11 mouse cellular contexts compared by ENCODE assay signal in genomic region chr9:119656111-119656510, GRCm38 (mm10).
DNase-seq lines count a peak whose midpoint lies in the region; ATAC-seq and TF ChIP-seq lines count a peak whose summit lies in the region.
"Had no signal": no experiment of that assay in that cellular context is flagged by ENCODE, and none has a peak within 500 bp of the region (broad histone marks: within the 10 kb centered on the region; RNA-seq: fewer than 3 reads in every experiment).

No protein-coding gene starts in this region.

- no peak overlapping the region for H3K4me2 ChIP-seq in hindbrain, postnatal 0 days (ENCODE audit: low read depth, low read length)
- H3K4me2 ChIP-seq in hindbrain, embryonic 13.5 days: no peak overlapping the region
- H3K4me2 ChIP-seq in intestine, postnatal 0 days (replicated peaks; ENCODE audit: low read depth): no peak overlapping the region
- H3K4me2 ChIP-seq in hindbrain, embryonic 14.5 days (replicated peaks): no peak overlapping the region
- H3K4me2 ChIP-seq: liver, embryonic 15.5 days; neural tube, embryonic 12.5 days had no signal

- H3K27me3 ChIP-seq in hindbrain, postnatal 0 days (ENCODE audit: insufficient read depth, low read length): no peaks in the 10 kb centered on the region
- H3K27me3 ChIP-seq in hindbrain, embryonic 13.5 days: no peaks in the 10 kb centered on the region
- no peaks in the 10 kb centered on the region for H3K27me3 ChIP-seq in intestine, postnatal 0 days (replicated peaks; ENCODE audit: control insufficient read depth, insufficient read depth, low read length)
- no peaks in the 10 kb centered on the region for H3K27me3 ChIP-seq in hindbrain, embryonic 14.5 days (ENCODE audit: control insufficient read depth, insufficient read depth, low read length)
- H3K27me3 ChIP-seq: liver, embryonic 15.5 days; neural tube, embryonic 12.5 days had no signal

- H3K4me1 ChIP-seq in hindbrain, postnatal 0 days (ENCODE audit: insufficient read depth, low read length): no peaks in the 10 kb centered on the region; the same call in 1 of the 2 replicates
- peaks cover 5% of the 10 kb centered on the region; the same call in 1 of the 2 replicates for H3K4me1 ChIP-seq in hindbrain, embryonic 13.5 days (replicated peaks)
- no peaks in the 10 kb centered on the region for H3K4me1 ChIP-seq in intestine, postnatal 0 days (replicated peaks; ENCODE audit: control insufficient read depth, insufficient read depth, low read length)
- H3K4me1 ChIP-seq in hindbrain, embryonic 14.5 days (replicated peaks; ENCODE audit: control insufficient read depth, insufficient read depth, low read length): no peaks in the 10 kb centered on the region
- H3K4me1 ChIP-seq: liver, embryonic 15.5 days; neural tube, embryonic 12.5 days had no signal

- H3K27ac ChIP-seq in hindbrain, postnatal 0 days: no peak overlapping the region
- no peak overlapping the region for H3K27ac ChIP-seq in hindbrain, embryonic 13.5 days
- H3K27ac ChIP-seq in intestine, postnatal 0 days (ENCODE audit: low read depth, low read length): no peak overlapping the region
- H3K27ac ChIP-seq in hindbrain, embryonic 14.5 days: no peak overlapping the region
- H3K27ac ChIP-seq: liver, embryonic 15.5 days; neural tube, embryonic 12.5 days had no signal

- no peak for ATAC-seq in hindbrain, postnatal 0 days
- no peak for ATAC-seq in hindbrain, embryonic 13.5 days (ENCODE audit: low FRiP score)
- no peak for ATAC-seq in activated CD4-positive, CD25-positive, alpha-beta regulatory T cell, adult 4 months
- no peak for ATAC-seq in intestine, postnatal 0 days
- ATAC-seq in hindbrain, embryonic 14.5 days (ENCODE audit: low FRiP score): no peak

- no peak overlapping the region for H3K4me3 ChIP-seq in hindbrain, postnatal 0 days (ENCODE audit: low read length)
- H3K4me3 ChIP-seq in hindbrain, embryonic 13.5 days: no peak overlapping the region
- H3K4me3 ChIP-seq in intestine, postnatal 0 days (ENCODE audit: low read depth, low read length): no peak overlapping the region
- no peak overlapping the region for H3K4me3 ChIP-seq in hindbrain, embryonic 14.5 days (replicated peaks; ENCODE audit: low read length)
- H3K4me3 ChIP-seq: liver, embryonic 15.5 days; neural tube, embryonic 12.5 days had no signal

- 48% methylated on average over 6 of the region's 6 CpGs for WGBS in hindbrain, postnatal 0 days
- 74% methylated on average over 6 of the region's 6 CpGs for WGBS in hindbrain, embryonic 13.5 days
- WGBS in intestine, postnatal 0 days: 57% methylated on average over 6 of the region's 6 CpGs
- 78% methylated on average over 6 of the region's 6 CpGs for WGBS in hindbrain, embryonic 14.5 days

- H3K36me3 ChIP-seq in hindbrain, postnatal 0 days (ENCODE audit: insufficient read depth, low read length): no peaks in the 10 kb centered on the region
- H3K36me3 ChIP-seq in hindbrain, embryonic 13.5 days: no peaks in the 10 kb centered on the region
- H3K36me3 ChIP-seq in intestine, postnatal 0 days (ENCODE audit: control insufficient read depth, insufficient read depth): no peaks in the 10 kb centered on the region
- H3K36me3 ChIP-seq in hindbrain, embryonic 14.5 days (replicated peaks; ENCODE audit: control insufficient read depth, insufficient read depth): no peaks in the 10 kb centered on the region
- H3K36me3 ChIP-seq: G1E; liver, embryonic 15.5 days; neural tube, embryonic 12.5 days had no signal

- DNase-seq in hindbrain, postnatal 0 days (ENCODE audit: low spot score): peak; percentile 72
- DNase-seq in Muller cell, postnatal 12 days (ENCODE audit: inconsistent ontology term): peak; percentile 7
- DNase-seq in adipocyte (ENCODE audit: low spot score): peak; percentile 10
- peak; percentile 50 for DNase-seq in gastrocnemius, postnatal 25 days
- no peak for DNase-seq in hindbrain, embryonic 14.5 days (ENCODE audit: low spot score)

- H3K9ac ChIP-seq in hindbrain, postnatal 0 days (replicated peaks; ENCODE audit: low read length): no peak overlapping the region
- no peak overlapping the region for H3K9ac ChIP-seq in hindbrain, embryonic 13.5 days
- H3K9ac ChIP-seq in intestine, postnatal 0 days (ENCODE audit: low read depth, low read length): no peak overlapping the region
- H3K9ac ChIP-seq in hindbrain, embryonic 14.5 days: no peak overlapping the region
- H3K9ac ChIP-seq: liver, embryonic 15.5 days; neural tube, embryonic 12.5 days had no signal

- H3K9me3 ChIP-seq in hindbrain, postnatal 0 days (ENCODE audit: low read length): no peaks in the 10 kb centered on the region
- no peaks in the 10 kb centered on the region for H3K9me3 ChIP-seq in hindbrain, embryonic 13.5 days
- no peaks in the 10 kb centered on the region for H3K9me3 ChIP-seq in intestine, postnatal 0 days (ENCODE audit: control insufficient read depth)
- no peaks in the 10 kb centered on the region for H3K9me3 ChIP-seq in hindbrain, embryonic 14.5 days (ENCODE audit: control insufficient read depth, low read length)
- H3K9me3 ChIP-seq: liver, embryonic 15.5 days; neural tube, embryonic 12.5 days had no signal

- TF ChIP-seq CTCF in hindbrain, postnatal 0 days (IDR thresholded peaks at IDR 0.05; ENCODE audit: low read depth): no peak
- TF ChIP-seq CTCF in intestine, postnatal 0 days (IDR thresholded peaks at IDR 0.05; ENCODE audit: low read depth): no peak
